Mouse (Mus musculus) embryonic facial prominence, embryonic 10.5 days (tissue): ENCODE measurements around the gene Elane. TPM values are rescaled to one million over a fixed set of nuclear protein-coding genes. Genes with fewer than 3 reads are reported as not detected.
A peak's percentile ranks its signal among the peaks of the same experiment; 100 is the strongest.

ENCODE experiments used
- DNase-seq: peaks from one replicate; pipeline ENCODE4 v3.0.0-alpha.2; 2017; ENCODE audit warnings: low spot score
- H3K27ac ChIP-seq: fragments of 300-500 bp; sonication (generic); replicated peaks from 2 replicates; pipeline ENCODE4 v1.5.1; 2016; ENCODE audit warnings: mild to moderate bottlenecking
- H3K27me3 ChIP-seq: fragments of 300-500 bp; sonication (generic); replicated peaks from 2 replicates; pipeline ENCODE4 v1.6.1; 2016; ENCODE audit warnings: low read depth, mild to moderate bottlenecking; ENCODE audit not compliant: poor library complexity, severe bottlenecking
- H3K36me3 ChIP-seq: fragments of 300-500 bp; sonication (generic); replicated peaks from 2 replicates; pipeline ENCODE4 v1.6.1; 2016; ENCODE audit warnings: mild to moderate bottlenecking, moderate library complexity
- H3K4me1 ChIP-seq: fragments of 300-500 bp; sonication (generic); 2 replicates; pipeline ENCODE4 v1.6.1; 2016
- H3K4me3 ChIP-seq: fragments of 300-500 bp; sonication (generic); 2 replicates; pipeline ENCODE4 v1.5.1; 2016; ENCODE audit warnings: mild to moderate bottlenecking, moderate library complexity
- H3K9me3 ChIP-seq: fragments of 300-500 bp; sonication (generic); 2 replicates; pipeline ENCODE4 v1.6.1; 2016; ENCODE audit warnings: mild to moderate bottlenecking
- WGBS: fragments of 180-500 bp; shearing (Covaris S2); methylation state at CpG from one replicate; pipeline ENCODE4 v1.1.7; 2016; 5-methylcytosine and 5-hydroxymethylcytosine counted together
- polyA plus RNA-seq: library from polyadenylated mRNA; unstranded; fragments of >200 nt; fragmentation: Nextera tagmentation; extraction: Ambion mirVana; gene quantifications from 2 replicates; pipeline ENCODE4 v1.2.1, GENCODE M21; 2016

The Elane gene
- polyA plus RNA-seq, 1 experiment from 2014 or later: 0.20 TPM

DNA sequence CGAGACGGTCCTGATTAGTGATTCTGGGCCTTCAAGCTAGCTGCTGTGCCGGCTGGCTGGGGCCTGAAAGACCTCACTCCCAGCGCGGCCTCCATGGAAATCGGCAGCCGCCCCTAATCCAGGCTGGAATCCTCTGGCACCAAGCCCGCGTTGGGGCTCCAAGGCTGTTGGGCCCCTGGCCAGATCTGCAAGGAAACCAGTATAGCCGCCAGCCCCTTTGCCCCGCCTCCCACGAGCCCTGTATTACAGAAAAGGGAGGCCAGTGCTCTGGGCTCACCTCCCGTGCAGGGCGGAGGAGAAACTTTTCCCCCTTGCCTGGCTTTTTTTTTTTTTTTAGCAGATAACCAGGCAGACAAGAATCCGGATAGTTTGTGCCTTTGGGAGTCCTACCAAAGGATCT lies 32.7 kb upstream of the Elane start:
- peak overlapping the region; percentile 99 for H3K4me3 ChIP-seq
- H3K9me3 ChIP-seq: no peaks in the 10 kb centered on the region
- peaks cover 44% of the 10 kb centered on the region for H3K36me3 ChIP-seq
- DNase-seq: peak; percentile 84
- WGBS: 1% methylated on average over 15 of the region's 15 CpGs
- H3K27ac ChIP-seq: peak overlapping the region; percentile 100
- H3K27me3 ChIP-seq: no peaks in the 10 kb centered on the region
- peaks cover 65% of the 10 kb centered on the region for H3K4me1 ChIP-seq

DNA sequence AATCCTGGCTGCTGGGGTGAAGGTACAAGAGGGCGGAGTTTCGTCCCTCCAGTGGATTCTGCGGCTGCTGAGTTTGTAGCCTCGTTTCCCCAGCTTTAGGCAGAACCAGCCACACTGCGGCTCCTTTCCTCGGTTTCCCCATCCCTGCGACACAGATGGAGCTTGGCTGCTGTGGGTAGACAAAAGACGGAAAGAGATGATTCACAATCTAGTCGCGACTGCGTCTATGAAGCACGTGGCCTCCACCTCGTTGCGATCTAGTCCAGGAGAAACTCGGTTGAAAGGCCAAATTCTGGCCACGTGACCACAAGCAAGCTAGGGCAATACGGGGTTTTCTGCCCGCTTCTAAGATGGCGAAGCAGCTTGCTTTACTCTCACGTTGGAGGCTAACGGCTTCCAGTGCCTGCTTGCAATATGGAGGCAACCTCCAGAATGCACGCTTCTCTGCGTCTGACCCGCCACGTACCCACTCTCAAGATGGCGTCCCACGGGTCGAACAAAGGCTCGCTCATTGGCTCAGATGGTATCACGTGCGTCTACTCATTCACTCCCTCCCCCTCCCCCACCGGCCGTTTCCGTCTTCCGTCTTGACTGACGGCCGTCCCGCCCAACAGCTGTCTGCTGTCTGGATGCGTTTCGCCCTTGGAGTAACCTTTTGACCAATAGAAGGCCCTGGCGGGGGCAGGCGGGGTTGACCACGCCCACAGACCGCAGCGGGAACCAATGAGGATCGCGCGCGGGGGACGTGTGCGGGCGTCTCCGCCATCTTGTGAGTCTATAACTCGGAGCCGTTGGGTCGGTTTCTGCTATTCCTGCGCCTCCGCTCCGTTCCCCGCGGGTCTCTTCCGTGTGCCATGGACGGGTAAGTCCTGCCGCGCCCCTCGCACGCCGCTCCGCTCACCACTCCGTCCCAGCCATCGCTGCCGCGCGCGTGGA lies 31.9 kb upstream of the Elane start, which contains the start of gene Ptbp1:
Gene Ptbp1 (plus strand): TSS at position 568 of the 936 bp plus-strand sequence.
- WGBS: under 1% methylated on average over 75 of the region's 75 CpGs
- Histone ChIP-seq H3K4me1 (peaks cover 70% of the 10 kb centered on the region), H3K27me3 (no peaks in the 10 kb centered on the region)

DNA sequence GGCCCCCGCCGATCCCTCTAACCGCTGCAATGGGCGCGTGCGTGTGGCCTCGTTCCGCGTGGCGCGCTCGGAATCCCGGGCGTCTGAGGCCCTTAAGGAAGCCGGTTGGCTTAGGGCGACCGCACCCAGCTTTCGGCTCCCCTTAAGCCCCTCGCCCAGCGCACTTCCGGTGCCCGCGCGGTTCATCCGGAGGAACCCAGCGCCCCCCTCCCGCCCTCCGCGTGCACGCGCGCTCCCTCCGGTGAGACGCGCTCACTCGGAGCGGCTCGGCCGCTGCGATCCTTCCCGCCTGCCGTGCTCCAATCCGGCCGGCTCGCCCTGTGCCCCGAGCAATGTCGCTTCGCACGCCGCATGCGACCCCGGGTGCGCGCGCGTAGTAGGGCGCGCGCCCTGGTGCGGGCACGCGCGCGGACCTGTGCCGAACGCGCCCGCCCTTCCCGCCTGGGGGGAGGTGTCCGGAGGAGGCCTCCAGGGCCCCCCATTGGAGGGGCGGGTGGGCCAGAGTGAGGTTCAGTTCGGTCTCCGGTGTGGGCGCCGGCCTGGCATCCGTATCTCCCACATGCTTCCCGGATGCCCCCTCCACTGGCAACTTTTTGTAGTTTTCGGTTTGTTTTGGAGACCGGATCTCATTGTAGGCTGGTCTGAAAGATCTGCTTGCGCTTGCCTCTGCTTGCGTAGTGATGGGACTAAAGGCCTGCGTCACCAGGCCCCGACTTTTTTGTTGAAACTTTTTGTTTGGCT lies 31.1 kb upstream of the Elane start:
- peak; percentile 85 for DNase-seq
- Histone ChIP-seq H3K4me3 (peak overlapping the region; percentile 99), H3K27ac (peak overlapping the region; percentile 100), H3K4me1 (peaks cover 70% of the 10 kb centered on the region), H3K27me3 (no peaks in the 10 kb centered on the region), H3K9me3 (no peaks in the 10 kb centered on the region), H3K36me3 (peaks cover 60% of the 10 kb centered on the region)
- WGBS: under 1% methylated on average over 83 of the region's 83 CpGs

More for the DNA sequence above, 31.9 kb upstream of the Elane start, which contains the start of gene Ptbp1:
- Histone ChIP-seq H3K4me3 (peak within 1 kb of the TSS; percentile 99), H3K27ac (peak within 1 kb of the TSS; percentile 100), H3K36me3 (peaks cover 52% of the 10 kb centered on the region), H3K9me3 (no peaks in the 10 kb centered on the region)
- peak; percentile 100 for DNase-seq

DNA sequence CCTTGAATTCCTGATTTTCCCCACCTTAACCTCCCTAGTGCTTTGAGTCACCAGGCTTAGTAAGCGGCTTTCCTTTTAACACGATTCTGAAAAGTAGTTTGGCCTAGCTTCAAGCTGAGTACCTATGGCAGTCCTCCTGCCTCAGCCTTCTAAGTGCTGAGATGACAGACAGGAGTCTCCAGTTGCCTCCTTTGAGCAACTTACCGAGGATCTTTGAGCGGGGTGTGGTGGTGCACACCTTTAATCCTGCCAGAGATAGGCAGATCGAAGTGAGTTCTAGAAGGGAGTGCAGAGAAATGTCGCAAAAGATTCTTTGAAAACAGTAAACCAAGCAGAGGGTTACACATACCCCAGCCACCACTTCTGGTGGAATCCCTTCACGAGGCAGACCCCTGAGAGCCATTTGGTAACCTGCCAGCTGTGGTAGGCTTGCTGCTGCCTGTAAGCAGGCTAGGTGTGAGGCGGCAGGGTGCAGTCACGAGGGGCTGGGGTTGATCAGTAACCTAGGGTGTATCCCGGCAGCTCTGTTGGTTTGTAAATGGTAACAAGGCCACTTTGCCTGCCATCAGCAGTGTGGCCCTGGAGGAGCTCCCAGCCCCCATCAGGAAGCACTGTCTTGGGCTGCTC lies 30.4 kb upstream of the Elane start:
- H3K4me3 ChIP-seq: peak overlapping the region; percentile 99
- no peaks in the 10 kb centered on the region for H3K27me3 ChIP-seq
- peaks cover 61% of the 10 kb centered on the region for H3K36me3 ChIP-seq
- peak; percentile 36 for DNase-seq
- H3K9me3 ChIP-seq: no peaks in the 10 kb centered on the region
- H3K4me1 ChIP-seq: peaks cover 68% of the 10 kb centered on the region
- peak overlapping the region; percentile 100 for H3K27ac ChIP-seq
- 7% methylated on average over 10 of the region's 10 CpGs for WGBS

DNA sequence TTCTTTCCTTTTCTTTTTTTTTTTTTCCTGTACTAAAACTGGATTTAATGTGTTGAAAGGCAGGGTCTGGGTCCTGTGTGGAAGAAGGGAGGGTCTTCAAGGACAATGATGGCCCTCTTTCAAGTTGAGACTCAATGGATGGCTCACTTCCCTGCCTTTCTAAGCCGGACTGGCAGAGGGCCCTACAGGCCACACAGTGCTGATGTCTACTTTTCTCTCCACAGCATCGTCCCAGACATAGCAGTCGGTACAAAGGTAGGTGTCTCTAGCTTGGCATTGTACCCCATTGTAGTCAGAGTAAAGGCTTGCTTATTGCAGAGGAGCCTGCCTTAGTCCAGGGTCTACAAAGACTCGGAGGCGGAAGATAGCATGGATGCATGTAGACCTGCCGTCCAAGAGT lies 29.8 kb upstream of the Elane start:
- H3K27ac ChIP-seq: peak overlapping the region; percentile 100
- no peaks in the 10 kb centered on the region for H3K9me3 ChIP-seq
- no peaks in the 10 kb centered on the region for H3K27me3 ChIP-seq
- no peak for DNase-seq
- H3K4me1 ChIP-seq: peaks cover 64% of the 10 kb centered on the region
- peaks cover 61% of the 10 kb centered on the region for H3K36me3 ChIP-seq
- peak overlapping the region; percentile 99 for H3K4me3 ChIP-seq
- WGBS: 61% methylated on average over 6 of the region's 6 CpGs

DNA sequence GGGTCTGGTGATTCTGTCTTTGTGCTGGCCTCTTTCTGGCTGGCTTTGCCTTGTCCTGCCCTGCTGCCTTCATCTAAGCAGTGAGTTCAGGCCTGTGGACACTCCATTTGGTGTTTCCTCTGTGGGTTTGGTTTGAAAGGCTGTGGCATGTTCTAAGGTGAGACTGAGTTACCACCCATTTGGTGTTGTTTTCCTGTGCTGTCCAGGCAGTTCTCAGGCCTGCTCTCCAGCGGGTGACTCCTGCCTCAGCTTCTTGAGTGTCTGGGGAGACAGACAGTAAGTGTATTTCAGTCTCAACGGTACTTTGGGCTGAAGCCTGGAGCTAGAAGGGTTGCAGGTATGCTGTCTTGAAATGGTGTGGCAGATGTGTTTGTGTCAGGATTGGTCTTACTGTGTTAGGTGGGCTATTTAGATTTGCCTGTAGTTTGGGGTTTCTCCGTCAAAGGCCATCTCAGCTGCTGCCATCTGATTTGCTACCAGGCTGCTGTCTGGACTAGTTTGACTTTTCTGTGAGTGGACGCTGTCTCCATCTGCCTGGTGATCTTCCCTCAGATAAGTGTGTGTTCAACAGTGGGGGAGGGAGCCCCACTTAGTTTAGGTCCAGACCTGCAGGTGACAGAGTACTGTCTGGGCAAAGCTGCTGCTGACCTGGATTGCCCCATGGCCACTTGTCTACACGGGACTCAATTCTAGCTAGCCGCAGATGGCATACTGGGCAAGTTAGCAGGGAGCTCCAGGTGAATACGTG lies 29.2 kb upstream of the Elane start:
- peaks cover 64% of the 10 kb centered on the region for H3K36me3 ChIP-seq

DNA sequence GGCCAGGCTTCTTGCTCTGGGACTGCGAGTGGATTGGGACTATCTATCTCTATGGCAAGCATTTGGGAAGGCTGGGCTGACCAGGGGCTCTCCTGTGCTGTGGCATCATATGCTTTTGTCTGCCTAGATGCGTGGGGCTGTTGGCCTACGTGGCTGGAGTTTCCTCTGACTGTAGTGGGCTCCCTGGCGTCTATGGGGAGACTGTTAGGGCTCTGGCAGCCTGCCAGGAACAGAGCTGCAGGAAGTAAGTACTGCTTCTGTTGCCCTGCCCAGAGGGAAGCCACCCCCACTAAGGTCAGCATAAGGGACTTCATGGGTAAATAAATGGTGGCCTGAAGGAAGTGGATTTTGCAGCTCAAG lies 28.6 kb upstream of the Elane start:
- H3K27ac ChIP-seq: 0 out of 2 replicates have a peak overlapping the region, but pooled peaks have one; percentile 12
- DNase-seq: no peak
- 72% methylated on average over 4 of the region's 4 CpGs for WGBS

More for the DNA sequence above, 29.2 kb upstream of the Elane start:
- Histone ChIP-seq H3K4me3 (peak overlapping the region; percentile 99), H3K4me1 (peaks cover 58% of the 10 kb centered on the region), H3K9me3 (no peaks in the 10 kb centered on the region), H3K27me3 (no peaks in the 10 kb centered on the region), H3K27ac (peak overlapping the region; percentile 100; the same call in 1 of the 2 replicates)
- WGBS: 70% methylated on average over 7 of the region's 7 CpGs
- DNase-seq: no peak

DNA sequence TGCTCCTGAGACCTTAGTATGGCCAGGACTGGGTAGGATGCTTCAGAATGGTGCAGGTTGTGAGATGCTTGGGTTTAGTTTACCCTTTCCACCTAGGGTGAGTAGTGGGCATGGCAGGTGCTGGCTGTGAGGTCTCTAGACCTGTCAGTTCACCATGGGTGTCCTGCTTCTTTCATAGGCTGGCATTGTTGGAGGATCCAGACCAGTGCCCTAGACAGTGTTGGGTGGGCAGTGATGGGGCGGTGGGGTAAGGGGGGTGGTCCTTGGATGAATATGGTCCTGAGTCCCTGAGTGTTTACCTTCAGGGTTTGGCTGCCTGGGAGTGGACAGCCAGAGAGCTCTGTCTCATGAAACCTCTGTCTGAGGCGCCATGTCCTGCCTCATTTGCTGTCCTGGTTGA lies 28.2 kb upstream of the Elane start:
- H3K27ac ChIP-seq: no peak overlapping the region
- peaks cover 48% of the 10 kb centered on the region for H3K4me1 ChIP-seq
- H3K9me3 ChIP-seq: no peaks in the 10 kb centered on the region
- H3K36me3 ChIP-seq: peaks cover 74% of the 10 kb centered on the region
- no peak for DNase-seq
- H3K27me3 ChIP-seq: no peaks in the 10 kb centered on the region
- WGBS: 87% methylated on average over 2 of the region's 2 CpGs
- peak overlapping the region; percentile 99 for H3K4me3 ChIP-seq

More for the DNA sequence above, 28.6 kb upstream of the Elane start:
- no peaks in the 10 kb centered on the region for H3K27me3 ChIP-seq
- no peaks in the 10 kb centered on the region for H3K9me3 ChIP-seq
- peak overlapping the region; percentile 99 for H3K4me3 ChIP-seq
- H3K36me3 ChIP-seq: peaks cover 70% of the 10 kb centered on the region
- H3K4me1 ChIP-seq: peaks cover 52% of the 10 kb centered on the region

DNA sequence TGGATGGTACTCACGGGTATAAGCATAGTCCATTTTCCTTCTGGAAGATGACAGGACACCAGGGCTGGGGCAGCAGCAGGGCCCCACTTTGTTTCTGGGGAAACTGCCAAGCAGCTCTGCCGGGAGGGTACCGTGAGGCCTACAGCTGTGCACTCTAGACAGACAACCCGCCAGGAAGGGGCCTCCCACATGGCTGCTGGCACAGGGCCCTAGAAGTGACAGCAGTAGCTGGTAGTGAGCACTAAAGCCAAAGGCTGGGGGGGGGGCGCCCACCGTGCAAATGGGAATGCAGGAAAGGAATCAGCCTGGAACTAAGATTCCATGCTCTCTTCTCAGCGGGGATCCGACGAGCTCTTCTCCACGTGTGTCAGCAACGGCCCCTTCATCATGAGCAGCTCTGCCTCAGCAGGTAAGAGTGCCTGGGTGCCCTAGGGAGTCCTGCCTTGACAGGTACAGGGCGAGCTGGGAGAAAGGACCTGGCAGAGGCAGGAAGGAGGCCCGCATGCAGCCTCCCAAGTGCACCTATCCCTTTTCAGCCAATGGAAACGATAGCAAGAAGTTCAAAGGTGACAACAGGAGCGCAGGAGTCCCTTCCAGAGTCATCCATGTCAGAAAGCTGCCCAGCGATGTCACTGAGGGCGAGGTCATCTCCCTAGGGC lies 27.5 kb upstream of the Elane start:
- Histone ChIP-seq H3K27ac (no peak overlapping the region), H3K27me3 (no peaks in the 10 kb centered on the region), H3K4me3 (peak overlapping the region; percentile 99), H3K9me3 (no peaks in the 10 kb centered on the region), H3K36me3 (peaks cover 81% of the 10 kb centered on the region), H3K4me1 (peaks cover 41% of the 10 kb centered on the region)
- DNase-seq: no peak
- WGBS: 76% methylated on average over 17 of the region's 17 CpGs

DNA sequence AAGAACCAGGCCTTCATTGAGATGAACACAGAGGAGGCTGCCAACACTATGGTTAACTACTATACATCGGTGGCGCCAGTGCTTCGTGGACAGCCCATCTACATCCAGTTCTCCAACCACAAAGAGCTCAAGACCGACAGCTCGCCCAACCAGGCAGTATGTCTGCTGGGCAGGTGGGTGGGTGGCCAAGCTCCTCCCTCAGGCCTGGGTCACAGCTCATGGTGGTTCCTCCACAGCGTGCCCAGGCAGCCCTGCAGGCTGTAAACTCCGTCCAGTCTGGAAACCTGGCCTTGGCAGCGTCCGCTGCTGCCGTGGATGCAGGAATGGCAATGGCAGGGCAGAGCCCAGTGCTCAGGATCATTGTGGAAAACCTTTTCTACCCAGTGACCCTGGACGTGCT lies 26.9 kb upstream of the Elane start:
- peaks cover 86% of the 10 kb centered on the region for H3K36me3 ChIP-seq
- H3K4me1 ChIP-seq: peaks cover 40% of the 10 kb centered on the region
- H3K9me3 ChIP-seq: no peaks in the 10 kb centered on the region
- 88% methylated on average over 11 of the region's 11 CpGs for WGBS
- no peak for DNase-seq
- no peaks in the 10 kb centered on the region for H3K27me3 ChIP-seq
- H3K27ac ChIP-seq: no peak overlapping the region
- peak overlapping the region; percentile 21; the same call in 1 of the 2 replicates for H3K4me3 ChIP-seq

DNA sequence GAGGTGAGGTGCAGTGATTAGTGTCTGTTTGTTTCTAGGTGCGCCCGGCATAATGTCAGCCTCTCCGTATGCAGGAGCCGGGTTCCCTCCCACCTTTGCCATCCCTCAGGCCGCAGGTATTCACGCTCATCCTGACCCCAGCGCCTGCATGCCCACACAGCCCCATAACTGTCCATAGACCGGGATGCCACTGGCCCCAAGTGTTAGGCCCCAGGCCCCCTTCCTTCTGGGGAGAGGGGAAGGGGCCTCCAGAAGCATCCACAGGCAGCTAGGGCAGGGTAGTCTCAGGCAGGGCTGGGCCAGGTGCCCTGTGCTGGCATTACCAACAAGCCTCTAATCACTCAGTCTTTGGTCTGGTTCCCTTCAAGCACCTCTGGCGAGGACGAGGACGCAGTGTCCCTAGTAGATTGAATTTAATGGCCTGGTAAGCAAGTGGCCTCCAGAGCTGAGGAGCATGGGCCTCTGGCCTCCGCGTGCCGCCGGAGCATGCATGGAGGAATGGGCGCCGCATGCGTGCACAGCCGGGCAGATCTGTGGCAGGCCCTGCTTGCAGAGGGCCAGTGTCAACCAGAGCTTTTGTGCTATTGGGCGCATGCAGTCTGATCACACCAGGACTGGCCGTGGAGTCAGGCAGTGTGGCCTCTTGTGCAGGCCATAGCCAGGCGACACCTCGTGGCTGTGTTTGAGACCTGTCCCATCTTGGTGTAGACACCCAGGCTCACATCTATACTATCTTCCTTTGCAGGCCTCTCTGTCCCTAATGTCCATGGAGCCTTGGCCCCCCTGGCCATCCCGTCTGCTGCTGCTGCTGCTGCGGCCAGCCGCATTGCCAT lies 25.8 kb upstream of the Elane start:
- Histone ChIP-seq H3K27ac (no peak overlapping the region), H3K36me3 (peaks cover 98% of the 10 kb centered on the region), H3K4me3 (0 out of 2 replicates have a peak overlapping the region, but pooled peaks have one; percentile 29), H3K27me3 (no peaks in the 10 kb centered on the region), H3K4me1 (peaks cover 47% of the 10 kb centered on the region), H3K9me3 (no peaks in the 10 kb centered on the region)
- no peak for DNase-seq
- 93% methylated on average over 26 of the region's 26 CpGs for WGBS
